Mouse (Mus musculus): ENCODE data around the gene Ppfia4. TPM values are rescaled to one million over a fixed set of nuclear protein-coding genes. Genes with fewer than 3 reads are reported as not detected.

Gene Ppfia4
- polyA plus RNA-seq, 1 experiment, result 5.1 TPM

DNA sequence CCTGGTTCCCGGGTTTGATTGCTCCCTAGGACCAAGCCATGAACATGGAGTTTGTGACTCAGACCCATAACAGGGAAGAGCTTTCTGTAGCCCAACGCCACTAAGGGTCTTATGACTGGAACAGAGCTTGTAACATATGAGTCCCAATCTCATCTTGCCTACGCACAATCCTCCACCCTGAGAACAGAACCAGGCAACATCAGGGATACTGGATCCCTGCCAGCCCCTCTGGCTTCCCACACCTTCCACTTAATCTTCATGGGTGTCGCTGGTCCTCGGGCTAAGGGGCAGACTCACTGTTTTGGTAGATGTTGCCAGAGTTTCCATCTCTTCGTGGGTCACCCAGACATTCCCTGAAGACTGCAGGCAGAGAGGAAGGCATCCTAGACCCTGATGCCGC, 21.0 kb downstream of the Ppfia4 start:
- Histone ChIP-seq H3K4me3 (ENCODE audit: control insufficient read depth, low read depth, low read length) (no peak overlapping the region), H3K4me1 (ENCODE audit: control insufficient read depth, insufficient read depth, low read length) (no peaks in the 10 kb centered on the region), H3K27me3 (ENCODE audit: control insufficient read depth, insufficient read depth, low read length) (no peaks in the 10 kb centered on the region), H3K36me3 (ENCODE audit: control insufficient read depth, insufficient read depth, low read length) (no peaks in the 10 kb centered on the region; the same call in 1 of the 2 replicates), H3K27ac (ENCODE audit: control insufficient read depth, insufficient read depth, low read depth, low read length) (no peak overlapping the region)
- TF ChIP-seq CTCF (IDR thresholded peaks at IDR 0.05; ENCODE audit: control insufficient read depth, insufficient read depth, insufficient replicate concordance, low read depth, low read length) (no peak), POLR2A (IDR thresholded peaks at IDR 0.05; ENCODE audit: control insufficient read depth, low read depth, low read length) (no peak)

DNA sequence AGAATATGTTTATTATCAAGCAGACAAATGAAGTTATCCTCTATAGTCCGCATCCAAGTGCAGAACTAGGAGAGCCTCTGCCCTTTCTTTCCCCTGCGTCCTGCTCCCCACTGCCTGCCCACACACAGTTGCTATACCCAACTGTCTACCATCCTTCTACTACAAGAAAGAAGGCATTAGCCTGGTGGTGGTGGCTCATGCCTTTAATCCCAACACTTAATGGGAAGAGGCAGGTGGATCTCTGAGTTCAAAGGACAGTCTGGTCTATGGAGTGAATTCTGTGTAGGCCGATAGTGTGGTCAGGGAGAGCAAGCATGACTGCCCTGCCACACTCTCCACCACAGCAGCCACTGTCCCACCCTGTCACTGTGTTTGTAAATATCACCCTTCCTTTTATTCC, 22.0 kb downstream of the Ppfia4 start:
- H3K27me3 ChIP-seq (ENCODE audit: control insufficient read depth, insufficient read depth, low read length), result no peaks in the 10 kb centered on the region
- TF ChIP-seq POLR2A (IDR thresholded peaks at IDR 0.05; ENCODE audit: control insufficient read depth, low read depth, low read length), result no peak
- no peak for TF ChIP-seq CTCF (IDR thresholded peaks at IDR 0.05; ENCODE audit: control insufficient read depth, insufficient read depth, insufficient replicate concordance, low read depth, low read length)

DNA sequence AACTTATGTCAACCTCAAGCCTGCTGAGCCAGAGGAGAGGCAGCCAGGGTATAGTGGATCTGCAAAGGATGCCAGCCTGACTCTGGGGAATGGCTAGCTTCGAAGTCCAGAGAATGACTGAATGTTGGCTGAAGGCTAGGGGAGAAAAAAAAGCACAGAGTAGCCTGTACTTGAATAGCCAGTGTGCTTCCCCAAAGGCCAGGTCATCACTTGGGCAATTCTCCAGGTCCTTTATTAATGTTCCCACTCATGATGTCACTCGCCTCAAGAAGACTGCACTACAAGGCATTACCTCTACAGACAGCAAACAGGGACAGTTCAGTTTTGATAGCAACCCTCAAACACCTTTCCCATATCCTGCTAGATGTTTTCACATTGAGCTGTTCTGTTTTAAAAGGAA, 22.4 kb downstream of the Ppfia4 start:
- Histone ChIP-seq H3K27ac (ENCODE audit: control insufficient read depth, insufficient read depth, low read depth, low read length) (no peak overlapping the region), H3K27me3 (ENCODE audit: control insufficient read depth, insufficient read depth, low read length) (no peaks in the 10 kb centered on the region), H3K36me3 (ENCODE audit: control insufficient read depth, insufficient read depth, low read length) (no peaks in the 10 kb centered on the region; the same call in 1 of the 2 replicates), H3K4me1 (ENCODE audit: control insufficient read depth, insufficient read depth, low read length) (no peaks in the 10 kb centered on the region), H3K4me3 (ENCODE audit: control insufficient read depth, low read depth, low read length) (no peak overlapping the region)
- TF ChIP-seq POLR2A (IDR thresholded peaks at IDR 0.05; ENCODE audit: control insufficient read depth, low read depth, low read length) (no peak), CTCF (IDR thresholded peaks at IDR 0.05; ENCODE audit: control insufficient read depth, insufficient read depth, insufficient replicate concordance, low read depth, low read length) (no peak)

More for the DNA sequence above, 22.0 kb downstream of the Ppfia4 start:
- Histone ChIP-seq H3K36me3 (ENCODE audit: control insufficient read depth, insufficient read depth, low read length) (no peaks in the 10 kb centered on the region; the same call in 1 of the 2 replicates), H3K4me1 (ENCODE audit: control insufficient read depth, insufficient read depth, low read length) (no peaks in the 10 kb centered on the region), H3K27ac (ENCODE audit: control insufficient read depth, insufficient read depth, low read depth, low read length) (no peak overlapping the region), H3K4me3 (ENCODE audit: control insufficient read depth, low read depth, low read length) (no peak overlapping the region)

DNA sequence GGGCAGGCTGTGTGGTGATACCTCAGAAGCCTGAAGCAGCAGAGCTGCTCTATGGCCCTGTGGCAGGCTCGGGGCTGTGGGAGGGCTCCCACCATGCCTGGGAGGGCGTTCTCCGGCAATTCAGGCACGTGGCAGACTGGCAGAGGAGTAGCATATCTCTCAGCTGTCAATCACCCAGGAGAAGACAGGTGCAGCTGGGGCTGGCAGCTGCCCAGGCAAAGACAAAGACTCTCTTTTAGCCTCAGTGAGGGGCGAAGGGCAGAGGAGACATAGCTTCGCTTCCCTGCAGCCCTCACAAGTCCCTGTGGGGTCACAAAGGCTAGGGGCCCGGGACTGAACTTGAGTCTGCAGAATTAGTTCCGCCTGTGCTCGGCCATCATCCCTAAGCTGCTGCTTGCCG, 25.3 kb downstream of the Ppfia4 start:
- Histone ChIP-seq H3K27me3 (ENCODE audit: control insufficient read depth, insufficient read depth, low read length) (no peaks in the 10 kb centered on the region), H3K4me3 (ENCODE audit: control insufficient read depth, low read depth, low read length) (no peak overlapping the region), H3K4me1 (ENCODE audit: control insufficient read depth, insufficient read depth, low read length) (no peaks in the 10 kb centered on the region), H3K36me3 (ENCODE audit: control insufficient read depth, insufficient read depth, low read length) (no peaks in the 10 kb centered on the region), H3K27ac (ENCODE audit: control insufficient read depth, insufficient read depth, low read depth, low read length) (no peak overlapping the region)
- TF ChIP-seq POLR2A (IDR thresholded peaks at IDR 0.05; ENCODE audit: control insufficient read depth, low read depth, low read length) (no peak), CTCF (IDR thresholded peaks at IDR 0.05; ENCODE audit: control insufficient read depth, insufficient read depth, insufficient replicate concordance, low read depth, low read length) (no peak)

DNA sequence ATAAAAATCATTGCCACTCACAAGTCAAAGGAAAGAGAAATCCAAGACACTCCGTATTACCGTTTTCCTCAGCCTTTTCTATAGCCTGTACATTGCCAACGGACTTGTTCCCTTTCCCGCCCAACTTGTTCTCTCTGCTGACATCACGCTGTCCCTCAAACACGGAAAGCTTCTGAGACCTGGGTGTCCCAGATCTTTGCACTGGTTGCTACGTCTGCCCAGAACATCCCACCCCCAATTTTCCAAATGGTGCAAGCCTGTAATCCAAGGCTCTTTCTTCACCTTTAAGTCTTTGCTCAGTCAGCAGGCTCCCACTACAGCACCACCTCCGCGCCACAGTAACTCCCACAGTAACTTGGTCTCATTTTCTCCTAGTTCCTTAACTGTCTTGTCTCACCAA, 27.8 kb downstream of the Ppfia4 start:
- TF ChIP-seq CTCF (IDR thresholded peaks at IDR 0.05; ENCODE audit: control insufficient read depth, insufficient read depth, insufficient replicate concordance, low read depth, low read length) (no peak), POLR2A (IDR thresholded peaks at IDR 0.05; ENCODE audit: control insufficient read depth, low read depth, low read length) (no peak)
- Histone ChIP-seq H3K36me3 (ENCODE audit: control insufficient read depth, insufficient read depth, low read length) (no peaks in the 10 kb centered on the region), H3K4me3 (ENCODE audit: control insufficient read depth, low read depth, low read length) (no peak overlapping the region)

DNA sequence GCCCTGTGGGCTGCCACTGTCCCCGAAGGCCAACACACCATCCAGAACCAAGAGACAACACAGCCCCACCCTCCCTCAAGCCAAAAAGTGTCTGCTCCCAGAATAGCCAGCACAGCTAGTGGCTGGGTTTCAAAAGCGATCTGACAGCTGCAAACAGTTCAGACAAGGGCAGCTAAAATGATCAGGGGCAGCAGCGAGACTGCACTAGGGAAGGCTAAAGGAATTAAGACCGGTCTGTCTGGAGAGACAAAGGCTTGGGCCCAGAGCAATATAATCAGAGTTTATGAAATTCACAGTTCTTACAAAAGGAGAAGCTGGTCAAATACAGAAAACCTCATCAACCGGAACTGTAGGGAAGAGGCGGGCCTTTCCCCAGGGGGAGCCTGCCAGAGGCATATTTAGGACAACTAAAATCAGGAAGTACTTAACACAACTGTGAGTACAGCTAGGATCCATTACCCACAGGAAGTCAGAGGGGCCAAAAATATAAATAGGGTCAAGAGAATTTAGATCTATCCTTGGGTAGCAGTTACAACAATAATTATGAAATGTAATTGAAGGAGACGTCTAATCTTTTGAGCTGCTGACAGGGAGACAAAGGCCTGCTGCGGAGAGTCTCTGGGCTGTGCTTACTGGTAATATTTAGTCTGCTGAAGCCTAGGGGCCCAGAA, 30.0 kb downstream of the Ppfia4 start:
- H3K36me3 ChIP-seq (ENCODE audit: control insufficient read depth, insufficient read depth, low read length), result no peaks in the 10 kb centered on the region
- peak overlapping the region; percentile 55 for H3K27ac ChIP-seq (ENCODE audit: control insufficient read depth, insufficient read depth, low read depth, low read length)
- peaks cover 7% of the 10 kb centered on the region for H3K4me1 ChIP-seq (ENCODE audit: control insufficient read depth, insufficient read depth, low read length)
- H3K27me3 ChIP-seq (ENCODE audit: control insufficient read depth, insufficient read depth, low read length), result no peaks in the 10 kb centered on the region; the same call in 1 of the 2 replicates
- H3K4me3 ChIP-seq (ENCODE audit: control insufficient read depth, low read depth, low read length), result no peak overlapping the region
- TF ChIP-seq POLR2A (IDR thresholded peaks at IDR 0.05; ENCODE audit: control insufficient read depth, low read depth, low read length) (no peak), CTCF (IDR thresholded peaks at IDR 0.05; ENCODE audit: control insufficient read depth, insufficient read depth, insufficient replicate concordance, low read depth, low read length) (no peak)

More for the DNA sequence above, 27.8 kb downstream of the Ppfia4 start:
- Histone ChIP-seq H3K27ac (ENCODE audit: control insufficient read depth, insufficient read depth, low read depth, low read length) (no peak overlapping the region), H3K4me1 (ENCODE audit: control insufficient read depth, insufficient read depth, low read length) (no peaks in the 10 kb centered on the region), H3K27me3 (ENCODE audit: control insufficient read depth, insufficient read depth, low read length) (no peaks in the 10 kb centered on the region)

DNA sequence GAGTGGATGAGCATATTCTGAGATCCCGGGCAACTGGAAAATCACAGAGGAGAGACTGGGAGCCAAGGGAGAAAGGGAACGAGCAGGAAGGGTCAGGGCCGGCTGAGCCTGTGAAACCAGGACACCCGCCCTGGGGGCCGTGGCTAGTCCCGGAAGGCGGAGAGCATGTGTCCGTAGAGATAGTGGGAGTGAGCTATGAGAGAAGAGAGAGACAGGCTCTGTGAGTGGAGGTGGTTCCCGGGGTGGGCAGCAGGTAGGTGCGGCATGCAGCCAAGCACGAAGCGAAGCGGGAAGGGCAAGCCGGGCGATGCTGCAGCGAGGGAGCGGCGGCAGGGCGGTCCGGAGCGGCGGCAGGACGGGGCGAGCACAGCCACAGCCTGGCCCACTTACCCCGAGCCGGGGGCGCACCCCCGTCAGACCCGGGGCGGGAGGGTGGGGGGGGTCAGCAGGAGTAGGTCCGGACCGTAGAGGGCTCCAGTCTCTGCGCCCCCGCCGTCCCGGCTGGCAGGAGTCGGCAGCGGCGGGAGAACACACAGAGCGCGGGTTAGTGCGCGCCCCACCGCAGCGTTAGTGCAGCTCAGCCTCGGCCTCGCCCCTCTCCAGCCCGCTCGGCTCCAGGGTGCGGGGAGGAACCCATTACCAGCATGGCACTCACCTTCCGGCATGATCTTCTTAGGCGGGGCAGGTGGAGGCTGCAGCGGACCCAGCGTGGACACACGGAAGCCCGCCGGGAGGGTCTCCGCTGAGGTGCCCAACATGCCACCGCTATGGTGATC, 33.9 kb downstream of the Ppfia4 start:
- Histone ChIP-seq H3K27ac (ENCODE audit: control insufficient read depth, insufficient read depth, low read depth, low read length) (no peak overlapping the region), H3K4me1 (ENCODE audit: control insufficient read depth, insufficient read depth, low read length) (peaks cover 7% of the 10 kb centered on the region), H3K36me3 (ENCODE audit: control insufficient read depth, insufficient read depth, low read length) (no peaks in the 10 kb centered on the region), H3K27me3 (ENCODE audit: control insufficient read depth, insufficient read depth, low read length) (no peaks in the 10 kb centered on the region; the same call in 1 of the 2 replicates), H3K4me3 (ENCODE audit: control insufficient read depth, low read depth, low read length) (peak overlapping the region; percentile 79)
- TF ChIP-seq POLR2A (IDR thresholded peaks at IDR 0.05; ENCODE audit: control insufficient read depth, low read depth, low read length) (peak; percentile 24; the same call in 1 of the 2 replicates), CTCF (IDR thresholded peaks at IDR 0.05; ENCODE audit: control insufficient read depth, insufficient read depth, insufficient replicate concordance, low read depth, low read length) (no peak)

All from testis, adult 2 months (tissue).